Mouse (Mus musculus) heart, adult 8-10 months (tissue): Measurements from ENCODE around the gene Ube2cbp. TPM values are rescaled to one million over a fixed set of nuclear protein-coding genes. Genes with fewer than 3 reads are reported as not detected.

Experiments used
- DNase-seq: peaks from one replicate; pipeline ENCODE4 v3.0.0; 2022; ENCODE audit warnings: low spot score
- total RNA-seq, 4 experiments: library from RNA; stranded (reverse); gene quantifications; 2 replicates each; pipeline ENCODE4 v1.2.4; 2022

Gene Ube2cbp
- total RNA-seq: 1 to 10 TPM; 1.8 to 2.5 (median 2.3) TPM

- peak; percentile 81 for DNase-seq
Measured at GRCm38 (mm10) chr9:86464151-86465105, at the start of gene Ube2cbp. Gene Ube2cbp (minus strand): TSS chr9:86464950.

GRCm38 (mm10) chr9:86514390-86514789 is 49.6 kb upstream of the Ube2cbp start:
- DNase-seq: peak; percentile 4

DNA sequence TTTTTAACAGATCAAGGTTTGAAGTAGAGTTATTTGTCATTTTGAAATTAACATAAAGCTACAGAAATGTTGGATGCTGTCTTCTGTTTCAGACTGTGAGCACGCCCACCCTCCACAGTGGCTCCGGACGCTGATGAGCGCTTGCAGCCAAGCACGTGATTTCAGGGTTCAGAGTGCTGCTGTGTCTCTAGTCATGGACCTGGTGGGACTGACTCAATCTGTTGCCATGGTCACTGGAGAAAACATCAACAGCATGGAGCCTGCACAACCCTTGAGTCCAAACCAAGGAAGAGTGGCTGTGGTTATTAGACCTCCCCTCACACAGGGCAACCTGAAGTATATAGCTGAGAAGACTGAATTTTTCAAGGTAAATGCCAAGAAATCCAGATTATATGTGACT is 49.0 kb upstream of the Ube2cbp start:
- peak; percentile 9 for DNase-seq

DNA sequence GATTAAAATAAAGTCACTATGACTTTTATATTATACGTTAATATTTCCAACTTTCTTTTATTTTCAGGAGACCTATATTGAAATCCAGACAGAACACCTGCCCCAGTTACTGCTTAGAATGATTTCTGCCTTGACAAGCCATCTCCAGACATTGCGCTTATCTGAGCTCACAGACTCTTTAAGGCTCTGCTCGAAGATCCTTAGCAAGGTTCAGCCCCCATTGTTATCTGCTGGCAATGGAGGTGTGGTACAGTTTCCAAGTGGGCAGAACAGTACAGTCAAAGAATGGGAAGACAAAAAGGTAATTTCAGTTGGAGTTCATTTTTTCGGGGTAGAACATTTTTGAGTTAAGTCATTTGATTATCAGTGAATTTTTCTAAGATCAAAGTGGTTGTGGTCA is 42.7 kb upstream of the Ube2cbp start:
- no peak for DNase-seq

DNA sequence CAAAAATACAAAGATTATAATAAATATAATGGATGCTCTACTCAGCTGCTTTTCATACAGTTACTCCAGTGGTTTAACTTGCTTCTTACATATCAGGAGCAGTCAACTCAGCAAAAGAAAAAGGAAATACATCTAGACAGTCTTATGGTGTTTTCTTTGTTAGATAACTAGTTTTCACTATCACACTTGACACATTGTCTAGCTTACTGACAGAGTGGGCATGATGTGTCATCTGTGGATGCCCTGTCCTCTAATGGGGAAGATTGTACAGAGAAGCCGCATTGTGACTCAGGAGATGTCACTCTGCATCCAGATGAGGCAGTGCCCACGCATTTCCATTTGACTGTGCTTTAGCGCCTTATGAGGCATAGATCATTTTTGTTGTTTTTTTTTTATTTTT is 34.3 kb upstream of the Ube2cbp start:
- DNase-seq: no peak

DNA sequence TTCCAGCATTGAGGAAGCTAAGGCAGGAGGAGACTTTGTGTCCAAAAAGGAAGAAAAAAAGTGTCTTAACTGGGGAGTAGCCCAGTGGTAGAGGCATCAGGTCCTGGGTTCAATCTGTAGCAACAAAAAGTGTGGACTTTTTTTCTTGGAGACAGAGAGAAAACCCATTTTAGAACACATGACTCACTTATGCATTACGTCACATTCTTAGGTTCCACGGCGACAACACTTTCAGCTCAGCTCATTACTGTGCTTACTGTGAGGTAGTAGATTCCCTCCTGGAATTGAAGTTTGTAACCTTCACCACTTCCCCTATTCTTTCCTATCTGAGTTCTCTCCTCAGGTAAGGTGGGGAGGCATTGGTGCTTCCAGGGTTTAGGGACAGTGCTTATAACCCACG is 31.5 kb upstream of the Ube2cbp start:
- no peak for DNase-seq

DNA sequence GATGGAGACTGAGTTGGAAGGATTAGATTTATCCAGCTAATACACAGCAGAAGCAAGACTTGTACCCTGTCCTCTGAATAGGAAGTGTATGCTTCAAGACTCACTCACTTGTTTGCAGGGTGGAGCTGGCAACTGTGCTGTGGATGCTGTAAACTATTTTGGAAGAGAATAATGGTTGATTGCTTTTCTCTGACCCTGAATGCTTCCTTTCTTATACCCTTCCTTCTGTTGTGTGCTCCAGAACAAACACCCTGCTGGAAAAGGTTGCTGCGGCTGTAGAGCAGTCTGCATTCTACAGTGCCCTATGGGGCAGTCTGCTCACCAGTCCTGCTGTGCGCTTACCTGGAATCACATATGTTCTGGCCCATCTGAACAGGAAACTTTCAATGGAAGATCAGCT is 27.0 kb upstream of the Ube2cbp start:
- no peak for DNase-seq

DNA sequence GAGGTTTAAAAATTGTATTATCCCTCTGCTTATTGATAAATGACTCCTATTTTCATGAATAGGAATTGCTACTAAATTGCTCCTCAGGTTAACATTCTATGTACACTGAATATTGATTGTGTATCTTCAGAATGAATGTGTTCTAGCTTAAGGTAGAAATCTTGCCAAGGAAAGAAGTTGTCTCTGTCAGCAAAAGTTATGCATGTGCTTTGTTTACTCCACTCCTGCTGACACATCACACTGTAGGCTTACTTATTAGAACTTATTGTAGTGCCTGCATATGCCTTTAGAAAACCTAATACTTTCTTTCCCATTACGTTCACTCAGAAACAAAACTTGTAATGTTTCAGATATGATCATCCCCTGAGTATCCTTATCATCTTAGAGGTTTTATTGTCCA is 17.5 kb upstream of the Ube2cbp start:
- DNase-seq: no peak

DNA sequence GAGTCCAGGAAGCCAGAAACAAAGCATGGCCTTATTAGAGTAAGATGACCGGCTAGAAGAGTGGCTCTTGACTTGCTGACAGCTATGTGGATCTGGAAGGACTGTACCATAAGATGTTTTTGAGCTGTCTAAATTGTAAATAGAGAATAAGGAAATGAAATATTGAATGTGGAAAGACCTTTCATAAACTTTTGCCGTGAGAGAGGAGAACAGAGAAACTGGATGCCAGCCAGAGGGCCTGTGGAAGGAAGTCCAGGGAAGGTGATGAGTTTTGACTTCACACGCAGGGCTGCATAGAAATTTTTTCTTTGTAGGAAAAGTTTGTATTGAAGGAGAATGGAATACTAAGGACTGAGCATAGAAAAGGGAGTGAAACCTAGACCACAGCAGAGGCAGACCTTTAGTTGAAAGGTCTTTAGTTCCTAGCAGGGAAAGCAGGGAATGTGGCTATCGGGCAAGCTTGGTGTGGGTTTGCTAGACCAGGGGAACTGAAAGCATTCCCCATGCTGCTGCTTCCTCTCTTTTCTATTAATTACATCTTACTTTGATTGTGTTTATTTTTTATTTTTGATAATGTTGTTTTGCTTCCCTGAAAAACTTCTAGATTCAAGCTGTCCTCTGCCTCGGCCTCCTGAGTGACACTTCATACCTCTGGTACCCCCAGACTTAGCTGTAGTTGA is 13.8 kb upstream of the Ube2cbp start:
- no peak for DNase-seq

GRCm38 (mm10) chr9:86476763-86477162 is 12.0 kb upstream of the Ube2cbp start:
- no peak for DNase-seq

DNA sequence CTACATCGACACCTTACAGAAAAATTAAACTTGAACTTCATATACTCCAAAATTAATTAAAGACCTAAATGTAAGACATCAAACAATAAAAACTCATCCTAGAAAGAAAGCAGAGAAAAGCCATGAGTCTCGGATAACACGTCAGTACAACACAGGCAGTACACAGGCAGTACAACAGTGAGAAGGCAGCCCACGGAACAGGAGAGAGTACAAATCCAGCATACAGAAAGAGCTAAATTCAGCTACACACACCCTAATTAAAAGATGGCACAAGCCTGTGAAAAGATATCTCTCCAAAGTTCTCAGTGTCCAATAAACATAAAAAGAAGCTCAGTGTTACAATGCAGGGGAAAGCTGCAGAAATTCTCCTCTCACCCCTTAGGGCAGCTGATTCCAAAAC is 11.2 kb upstream of the Ube2cbp start:
- no peak for DNase-seq

DNA sequence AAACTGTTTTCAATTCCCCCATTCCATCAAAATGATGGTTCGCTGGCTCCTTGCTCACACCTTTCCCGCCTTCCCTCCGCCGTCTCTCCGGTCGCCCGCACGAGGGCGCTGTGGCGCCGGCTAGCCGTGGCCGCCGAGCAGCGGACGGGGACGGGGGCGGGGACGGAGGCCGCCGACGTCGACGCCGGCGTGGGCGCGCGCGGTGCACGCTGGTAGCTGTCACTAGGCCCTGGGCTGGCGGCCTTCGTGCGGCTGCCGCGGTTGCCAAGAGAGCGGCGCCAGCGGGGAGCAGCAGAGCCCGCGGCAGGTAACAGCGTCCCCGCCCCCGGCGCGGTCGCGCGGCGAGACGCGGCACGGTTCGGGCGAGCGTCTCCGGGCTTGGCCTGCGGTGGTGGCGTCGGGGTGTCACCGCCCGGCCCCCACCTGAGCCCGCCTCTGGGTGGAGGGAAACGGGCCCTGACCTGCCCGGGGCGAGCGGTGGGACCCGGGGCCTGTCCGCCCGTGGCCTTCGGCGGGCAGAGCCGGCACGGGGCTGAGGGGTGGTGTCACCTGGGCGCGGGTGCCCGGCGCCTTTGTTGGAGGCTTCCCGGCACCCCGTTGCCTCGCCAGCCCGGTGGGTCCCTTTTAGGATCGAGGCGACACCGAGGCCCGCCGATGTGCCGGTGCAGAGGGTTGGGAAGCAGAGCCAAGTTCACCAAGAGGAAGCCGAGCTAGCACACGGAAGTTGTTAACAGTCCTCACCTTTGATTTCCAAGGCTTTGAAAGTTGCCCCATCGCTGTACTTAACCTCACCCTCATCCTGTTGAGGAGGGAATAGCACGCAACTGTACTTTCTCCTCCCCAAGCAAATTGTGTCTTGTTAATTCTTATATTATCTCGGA is 2.5 kb upstream of the Ube2cbp start, which contains the start of gene Dop1a:
TSS of gene Dop1a (plus strand) at position 165 of the 881 bp plus-strand sequence.
- peak; percentile 81 for DNase-seq

DNA sequence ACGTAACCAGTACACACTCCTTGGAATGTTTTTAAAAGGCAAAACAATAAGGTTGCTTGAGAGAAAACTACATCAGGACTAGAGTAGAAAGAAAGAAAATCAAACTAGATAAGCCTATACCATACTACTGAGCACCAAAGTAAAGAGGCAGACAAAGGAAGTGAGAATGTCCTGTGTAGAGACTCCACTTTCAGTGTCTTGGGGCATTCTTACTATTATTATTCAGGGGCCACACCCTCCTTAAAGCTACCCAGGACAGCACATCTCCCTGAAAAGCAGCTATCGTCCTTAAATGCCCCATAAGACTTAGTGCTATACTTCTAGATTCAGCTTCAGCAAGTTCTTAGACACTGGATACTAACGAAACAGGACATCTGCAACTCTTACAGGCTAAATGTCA is 11.1 kb downstream of the Ube2cbp start:
- no peak for DNase-seq

- DNase-seq: peak; percentile 21
Measured at GRCm38 (mm10) chr9:86451617-86452016, 13.1 kb downstream of the Ube2cbp start.

DNA sequence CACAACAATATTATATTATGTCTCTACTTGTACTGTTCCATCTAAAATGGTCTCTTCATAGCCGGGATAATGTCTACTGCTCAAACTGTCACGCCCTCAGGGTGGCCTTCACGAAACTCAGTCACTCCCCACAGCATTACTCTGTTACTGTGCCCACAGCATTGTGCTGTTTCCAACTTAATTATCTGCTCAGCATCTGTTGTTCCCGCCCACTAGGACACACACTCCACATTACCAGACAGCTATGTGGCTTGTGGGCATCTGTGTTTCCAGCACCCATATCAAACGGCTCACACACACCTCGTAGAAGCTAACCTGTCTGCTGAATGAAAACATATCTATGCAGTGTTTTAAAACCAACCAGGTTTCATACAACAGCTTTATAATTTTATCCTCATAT is 13.7 kb downstream of the Ube2cbp start:
- no peak for DNase-seq

DNA sequence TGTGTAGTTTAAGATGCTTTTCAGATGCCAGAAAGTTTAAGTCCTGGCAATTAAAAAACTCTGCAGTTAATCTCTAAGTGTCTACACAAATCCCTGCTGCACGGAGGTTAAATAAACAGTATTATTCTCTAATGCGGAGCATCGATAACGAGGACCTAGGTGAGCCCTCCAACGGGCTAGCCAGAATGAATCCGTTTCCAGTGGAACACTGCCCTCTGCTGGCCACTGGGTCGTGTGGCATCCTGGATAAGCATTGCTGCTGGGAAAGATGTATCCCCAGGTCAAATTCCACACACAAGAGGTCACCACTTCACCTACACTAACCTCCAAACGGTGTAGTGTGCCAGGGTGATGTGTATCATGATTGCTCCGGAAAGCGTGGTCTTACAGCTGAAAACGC is 15.2 kb downstream of the Ube2cbp start:
- peak; percentile 72 for DNase-seq

- no peak for DNase-seq
Measured at GRCm38 (mm10) chr9:86447431-86447830, 17.3 kb downstream of the Ube2cbp start.

DNA sequence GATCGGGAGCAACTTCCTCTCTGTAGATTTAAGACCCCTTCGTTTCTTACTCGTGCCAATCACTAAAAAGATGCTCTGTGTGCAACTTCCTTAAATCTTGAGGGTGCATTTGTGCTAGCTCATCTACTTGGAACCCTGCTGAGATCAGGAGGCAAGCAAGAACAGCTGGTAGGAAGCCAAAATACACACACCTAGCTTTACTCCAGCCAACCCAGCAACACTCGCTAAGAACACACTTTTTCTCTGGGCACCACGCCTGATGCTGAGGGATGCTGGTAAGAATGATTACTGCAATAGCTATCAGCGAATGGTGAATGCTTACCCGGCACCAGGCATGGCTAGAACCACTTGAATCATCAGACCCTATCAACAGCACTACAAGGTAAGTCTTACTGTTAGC is 17.9 kb downstream of the Ube2cbp start:
- no peak for DNase-seq

GRCm38 (mm10) chr9:86442248-86442647 is 22.5 kb downstream of the Ube2cbp start:
- DNase-seq: no peak

DNA sequence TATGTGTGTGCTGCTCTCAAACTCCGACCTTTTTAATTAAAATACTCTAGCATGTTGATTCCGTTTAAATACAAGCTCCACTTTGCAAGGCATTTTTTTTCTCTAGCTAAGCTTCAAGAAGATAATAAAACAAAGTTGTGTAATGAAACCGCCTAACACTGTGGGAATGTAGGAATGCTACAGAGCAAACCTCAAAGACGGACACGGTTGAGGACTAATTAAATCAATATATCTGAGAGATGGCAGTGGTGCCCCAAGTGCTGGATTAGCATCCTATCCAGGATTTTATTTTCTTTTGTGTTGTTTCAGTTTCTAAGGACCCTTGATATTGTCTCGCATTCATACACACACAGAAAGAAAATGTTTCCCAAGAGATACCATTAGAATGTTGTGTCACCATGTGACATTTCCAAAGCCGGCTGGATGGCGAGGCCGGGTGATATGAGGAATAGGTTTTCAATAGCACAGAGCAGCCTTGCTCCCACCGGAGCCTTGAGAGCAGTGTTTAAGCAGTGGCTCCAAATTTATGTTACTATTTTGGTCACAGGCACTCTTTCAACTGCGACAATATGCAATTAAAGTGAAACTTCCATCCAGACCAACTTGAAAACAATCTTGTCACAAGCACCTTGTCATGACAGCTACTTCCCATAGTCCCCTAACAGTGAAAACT is 26.3 kb downstream of the Ube2cbp start:
- no peak for DNase-seq

- no peak for DNase-seq
Measured at GRCm38 (mm10) chr9:86436608-86437007, 28.1 kb downstream of the Ube2cbp start.
